Mouse (Mus musculus) heart, embryonic 13.5 days (tissue): ENCODE measurements around the gene Tacc2. TPM values are rescaled to one million over a fixed set of nuclear protein-coding genes. Genes with fewer than 3 reads are reported as not detected.

Experiments used
- ATAC-seq: fragments of 200-750 bp; cut with Nextera tagmentation; 2 replicates; pipeline ENCODE4 v1.8.0; 2017; ENCODE audit warnings: moderate TSS enrichment; ENCODE audit not compliant: insufficient number of reproducible peaks, low FRiP score, low TSS enrichment; ENCODE audit errors: extremely low read depth
- H3K27ac ChIP-seq: fragments of 300-500 bp; sonication (generic); replicated peaks from 2 replicates; pipeline ENCODE4 v1.5.1; 2015; ENCODE audit warnings: moderate library complexity, mild to moderate bottlenecking, inconsistent platforms
- H3K27me3 ChIP-seq: fragments of 300-500 bp; sonication (generic); replicated peaks from 2 replicates; pipeline ENCODE4 v1.6.1; 2015; ENCODE audit warnings: mild to moderate bottlenecking, inconsistent platforms
- H3K36me3 ChIP-seq: fragments of 300-500 bp; sonication (generic); 2 replicates; pipeline ENCODE4 v1.6.1; 2015; ENCODE audit warnings: mild to moderate bottlenecking, inconsistent platforms
- H3K4me1 ChIP-seq: fragments of 300-500 bp; sonication (generic); 2 replicates; pipeline ENCODE4 v1.6.1; 2015; ENCODE audit warnings: inconsistent platforms
- H3K4me2 ChIP-seq: fragments of 300-500 bp; sonication (generic); 2 replicates; pipeline ENCODE4 v1.6.1; 2015; ENCODE audit warnings: inconsistent platforms, mild to moderate bottlenecking, moderate library complexity
- H3K4me3 ChIP-seq: fragments of 300-500 bp; sonication (generic); 2 replicates; pipeline ENCODE4 v1.5.1; 2015; ENCODE audit warnings: moderate library complexity, mild to moderate bottlenecking, inconsistent platforms
- H3K9ac ChIP-seq: fragments of 300-500 bp; sonication (generic); 2 replicates; pipeline ENCODE4 v1.6.1; 2015; ENCODE audit warnings: inconsistent platforms, mild to moderate bottlenecking, moderate library complexity
- H3K9me3 ChIP-seq: fragments of 300-500 bp; sonication (generic); 2 replicates; pipeline ENCODE4 v1.6.1; 2016; ENCODE audit warnings: inconsistent platforms
- WGBS: fragments of 180-500 bp; shearing (Covaris S2); methylation state at CpG from one replicate; pipeline ENCODE4 v1.1.7; 2015; ENCODE audit warnings: mixed read lengths; 5-methylcytosine and 5-hydroxymethylcytosine counted together
- polyA plus RNA-seq: library from polyadenylated mRNA; unstranded; fragments of >200 nt; fragmentation: Nextera tagmentation; extraction: Ambion mirVana; gene quantifications from 2 replicates; pipeline ENCODE4 v1.2.1, GENCODE M21; 2015

Gene Tacc2
- polyA plus RNA-seq, 1 experiment from 2014 or later = 42.5 TPM

DNA sequence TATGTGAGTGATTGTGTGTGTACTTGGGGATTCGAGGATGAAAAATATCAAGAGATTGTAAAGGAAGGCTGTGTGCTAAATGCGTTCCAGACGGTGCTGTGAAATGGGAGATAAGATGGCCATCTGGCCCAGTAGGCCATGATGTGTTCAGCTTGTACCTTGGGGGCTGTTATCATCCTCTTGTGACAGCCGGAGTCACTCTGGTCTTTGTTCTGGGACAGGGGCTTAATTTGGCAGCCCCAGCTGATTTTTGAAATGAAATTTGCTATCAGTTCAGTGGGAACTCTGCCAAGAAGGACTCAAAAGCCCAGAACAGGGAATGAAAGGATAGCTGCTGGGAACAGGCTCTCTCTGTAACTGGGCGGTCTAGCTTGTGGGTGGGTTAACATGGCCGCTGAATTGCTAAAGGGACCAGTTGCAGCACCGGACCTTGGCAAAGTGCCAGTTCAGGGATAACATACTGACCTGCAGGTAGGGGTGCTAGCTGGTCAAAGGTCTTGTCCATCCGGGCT, 92.2 kb downstream of the Tacc2 start:
- peaks cover 20% of the 10 kb centered on the region for H3K36me3 ChIP-seq
- H3K27ac ChIP-seq = peak overlapping the region; percentile 100
- no peaks in the 10 kb centered on the region for H3K27me3 ChIP-seq
- H3K4me3 ChIP-seq = peak overlapping the region; percentile 22; the same call in 1 of the 2 replicates
- WGBS = 9% methylated on average over 8 of the region's 8 CpGs
- H3K4me2 ChIP-seq = peak overlapping the region; percentile 50
- ATAC-seq = peak; percentile 34
- peaks cover 79% of the 10 kb centered on the region for H3K4me1 ChIP-seq
- peaks cover 4% of the 10 kb centered on the region; the same call in 1 of the 2 replicates for H3K9me3 ChIP-seq
- peak overlapping the region; percentile 74 for H3K9ac ChIP-seq

DNA sequence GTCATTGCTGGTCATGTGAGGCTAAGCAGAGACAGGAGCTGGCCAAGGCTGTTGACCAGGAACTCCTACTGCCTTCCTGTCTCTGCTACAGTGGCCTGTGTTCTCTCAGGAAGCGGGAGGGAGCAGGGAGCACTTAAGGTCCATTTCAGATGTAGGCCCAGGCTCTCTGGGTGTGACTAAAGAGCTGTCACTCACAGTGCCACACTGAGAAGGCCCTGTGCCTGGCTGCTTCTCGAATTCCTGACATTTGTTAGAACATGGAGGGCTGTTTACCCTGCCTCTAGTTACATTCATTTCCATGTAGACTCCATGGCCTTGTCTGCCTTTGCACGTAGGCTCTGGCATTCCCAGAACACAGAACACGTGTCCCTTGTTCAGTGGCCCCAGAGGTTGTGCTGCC, 93.1 kb downstream of the Tacc2 start:
- 33% methylated on average over 4 of the region's 4 CpGs for WGBS
- Histone ChIP-seq H3K4me1 (peaks cover 82% of the 10 kb centered on the region), H3K4me2 (no peak overlapping the region), H3K36me3 (peaks cover 19% of the 10 kb centered on the region), H3K9me3 (no peaks in the 10 kb centered on the region), H3K4me3 (no peak overlapping the region), H3K9ac (peak overlapping the region; percentile 20), H3K27me3 (no peaks in the 10 kb centered on the region), H3K27ac (peak overlapping the region; percentile 100)
- no peak for ATAC-seq

DNA sequence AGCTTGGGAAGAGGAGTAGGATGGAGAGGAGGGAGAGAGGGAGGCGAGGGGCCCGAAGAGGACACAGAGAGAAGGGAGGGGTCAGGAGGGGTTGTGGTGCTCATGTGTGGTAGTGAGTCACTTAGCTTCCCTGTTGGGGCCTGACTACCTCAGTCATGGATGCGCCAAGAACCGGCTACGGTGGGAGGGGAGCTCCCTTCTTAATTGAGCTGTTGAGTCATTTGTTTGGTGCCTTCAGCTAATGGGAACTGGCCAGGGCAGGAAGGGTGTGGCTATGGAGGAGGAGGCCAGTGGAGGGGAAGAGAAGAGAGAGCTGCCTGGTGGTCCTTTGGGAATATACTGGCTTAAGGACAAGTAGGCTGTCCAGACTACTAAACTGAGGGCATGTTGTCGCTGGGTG, 94.1 kb downstream of the Tacc2 start:
- 54% methylated on average over 6 of the region's 6 CpGs for WGBS
- Histone ChIP-seq H3K36me3 (peaks cover 20% of the 10 kb centered on the region), H3K4me1 (peaks cover 82% of the 10 kb centered on the region), H3K4me2 (no peak overlapping the region), H3K27ac (peak overlapping the region; percentile 100), H3K9ac (peak overlapping the region; percentile 8), H3K4me3 (no peak overlapping the region), H3K27me3 (no peaks in the 10 kb centered on the region), H3K9me3 (0 out of 2 replicates have a peak, but pooled peaks cover 3% of the 10 kb centered on the region)
- no peak for ATAC-seq

DNA sequence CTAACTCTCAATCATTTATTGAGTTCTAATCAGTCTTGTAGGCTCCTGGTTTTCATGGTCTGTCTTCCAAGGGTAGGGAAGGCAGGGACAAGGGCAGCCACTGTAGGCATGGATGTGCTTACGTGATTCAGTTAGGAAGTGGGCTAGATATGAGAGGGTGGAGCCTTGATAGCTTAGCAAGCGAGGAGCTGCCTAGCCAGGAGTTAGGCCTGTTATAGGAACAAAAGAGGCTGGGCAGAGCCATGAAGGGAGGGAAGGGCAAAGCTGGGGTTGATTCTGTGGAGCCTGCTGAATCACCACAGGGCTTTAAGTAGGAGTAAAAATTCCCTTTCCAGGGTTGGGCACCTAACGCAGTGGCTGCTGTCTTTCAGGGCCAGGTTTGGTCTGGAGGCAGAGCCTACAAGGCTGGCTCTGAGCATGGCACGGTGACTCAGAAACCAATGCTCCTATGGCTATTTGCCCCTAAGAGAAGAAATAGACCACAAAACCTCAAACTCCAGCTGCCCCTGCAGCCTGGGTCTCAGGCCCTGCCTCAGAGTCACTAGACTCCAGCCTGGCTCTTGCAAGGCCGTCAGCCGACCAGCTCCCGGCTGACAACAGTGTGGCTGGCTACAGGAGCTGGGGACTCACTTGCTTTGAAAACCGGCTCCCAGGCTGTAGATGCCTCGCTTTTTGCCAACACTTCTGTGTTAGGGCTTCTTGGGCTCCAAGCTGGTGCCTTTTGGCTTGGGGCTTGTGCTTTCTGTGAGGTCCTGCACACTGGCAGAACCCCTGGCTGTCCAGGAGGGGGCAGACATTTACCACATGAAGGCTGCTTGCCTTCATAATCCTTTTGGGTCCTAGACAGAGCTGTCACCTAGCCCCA, 96.2 kb downstream of the Tacc2 start:
- peaks cover 72% of the 10 kb centered on the region for H3K4me1 ChIP-seq

DNA sequence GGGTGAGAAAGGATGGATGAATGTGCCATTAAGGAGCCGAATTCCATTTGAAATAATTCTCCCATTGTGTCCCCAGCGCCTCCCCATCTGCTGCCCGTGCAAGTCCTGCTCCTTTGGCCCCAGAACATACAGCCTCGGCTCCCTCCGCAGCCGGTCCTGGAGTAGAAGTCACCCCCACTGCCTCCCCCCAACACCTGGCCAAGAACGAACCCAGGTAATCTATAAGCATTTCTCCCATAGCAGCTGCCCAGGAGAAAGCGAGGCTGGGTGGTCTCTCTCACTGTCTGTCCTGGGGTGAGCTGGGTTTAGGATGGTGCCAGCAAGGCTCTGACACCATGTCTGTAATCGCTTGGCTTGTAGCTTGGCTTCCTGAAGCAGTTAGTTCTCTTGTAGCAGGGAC, 97.3 kb downstream of the Tacc2 start:
- H3K4me1 ChIP-seq = peaks cover 62% of the 10 kb centered on the region
- 0 out of 2 replicates have a peak, but pooled peaks cover 6% of the 10 kb centered on the region for H3K9me3 ChIP-seq
- H3K27ac ChIP-seq = 0 out of 2 replicates have a peak overlapping the region, but pooled peaks have one; percentile 100
- WGBS = 78% methylated on average over 9 of the region's 9 CpGs
- no peak overlapping the region for H3K4me2 ChIP-seq
- H3K27me3 ChIP-seq = no peaks in the 10 kb centered on the region
- H3K9ac ChIP-seq = peak overlapping the region; percentile 29; the same call in 1 of the 2 replicates
- ATAC-seq = no peak
- no peak overlapping the region for H3K4me3 ChIP-seq
- peaks cover 46% of the 10 kb centered on the region for H3K36me3 ChIP-seq

More for the DNA sequence above, 96.2 kb downstream of the Tacc2 start:
- Histone ChIP-seq H3K9me3 (0 out of 2 replicates have a peak, but pooled peaks cover 6% of the 10 kb centered on the region), H3K9ac (peak overlapping the region; percentile 75), H3K36me3 (peaks cover 37% of the 10 kb centered on the region), H3K4me2 (peak overlapping the region; percentile 29), H3K27me3 (no peaks in the 10 kb centered on the region), H3K27ac (peak overlapping the region; percentile 100), H3K4me3 (no peak overlapping the region)
- WGBS = 37% methylated on average over 9 of the region's 9 CpGs
- ATAC-seq = 0 out of 2 replicates have a peak, but pooled peaks have one; percentile 16

DNA sequence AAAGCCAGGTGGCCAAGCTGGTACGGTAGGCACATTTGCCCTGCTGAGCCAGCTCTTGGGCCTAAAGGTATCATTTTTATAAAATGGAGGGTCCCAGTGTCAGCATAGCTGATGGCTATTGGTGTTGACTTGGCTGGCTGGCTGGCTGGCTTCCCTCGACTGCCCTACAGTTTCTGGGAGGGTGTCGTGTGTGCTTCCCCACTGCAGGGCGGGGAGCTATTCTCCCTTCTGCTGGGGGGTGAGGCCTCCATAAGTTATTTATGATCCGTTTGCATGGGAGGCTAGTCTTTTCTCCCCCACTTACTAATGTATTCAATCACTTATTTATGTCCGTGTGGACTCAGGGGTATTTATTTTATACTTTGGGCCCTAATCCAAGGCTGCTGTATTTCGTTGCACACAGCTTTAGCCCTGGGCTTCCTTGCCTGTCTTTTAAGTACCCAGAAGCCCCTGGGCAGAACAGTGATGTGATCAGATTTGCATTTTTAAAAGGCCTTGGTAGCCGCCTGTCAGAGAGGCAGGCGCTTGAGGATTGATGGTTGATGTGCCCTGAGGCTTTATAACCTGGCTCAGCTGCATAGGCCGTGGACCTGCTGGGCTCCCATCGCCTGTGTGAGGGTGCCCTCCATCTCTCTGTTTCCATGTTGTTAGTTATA, 99.8 kb downstream of the Tacc2 start:
- no peak overlapping the region for H3K4me3 ChIP-seq
- H3K4me1 ChIP-seq = peaks cover 55% of the 10 kb centered on the region
- H3K27ac ChIP-seq = no peak overlapping the region
- peaks cover 50% of the 10 kb centered on the region for H3K36me3 ChIP-seq
- no peak overlapping the region for H3K9ac ChIP-seq
- no peak overlapping the region for H3K4me2 ChIP-seq
- 79% methylated on average over 11 of the region's 11 CpGs for WGBS
- H3K9me3 ChIP-seq = 0 out of 2 replicates have a peak, but pooled peaks cover 6% of the 10 kb centered on the region
- H3K27me3 ChIP-seq = no peaks in the 10 kb centered on the region
- ATAC-seq = no peak

DNA sequence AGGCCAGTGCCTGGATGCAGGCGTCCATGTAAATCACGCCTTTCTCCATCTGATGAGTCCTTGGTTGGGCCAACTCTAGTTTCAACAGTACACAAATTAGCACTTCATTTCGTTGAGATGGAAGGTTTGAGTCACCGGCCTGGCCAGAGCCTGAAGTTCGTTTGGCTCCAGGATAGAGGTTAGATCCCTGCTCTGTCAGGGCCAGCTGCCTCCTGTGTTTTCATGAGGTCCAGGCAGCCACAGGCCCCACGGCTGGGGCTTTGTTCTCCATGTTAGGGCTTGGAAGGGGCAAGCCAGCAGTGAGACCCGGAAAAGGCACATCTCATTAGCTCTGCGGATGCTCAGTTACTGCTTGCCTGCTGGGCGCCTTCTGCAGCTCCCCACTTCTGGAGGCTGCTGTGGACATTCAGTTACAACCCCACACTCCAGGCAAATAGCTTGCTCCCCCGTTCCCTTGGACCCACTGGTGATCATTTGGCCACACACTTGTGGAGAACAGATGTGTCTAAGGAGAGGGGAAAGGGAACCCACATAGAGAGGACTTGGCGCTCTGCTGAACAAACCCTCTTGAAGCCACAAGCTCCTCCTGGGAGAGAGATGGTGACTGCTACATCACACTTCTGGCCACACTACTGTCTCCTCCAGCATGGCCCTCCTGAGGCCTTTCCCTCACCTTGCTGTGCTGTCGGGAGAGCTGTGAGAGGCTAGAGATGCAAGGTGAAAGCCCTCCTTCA, 100.5 kb downstream of the Tacc2 start:
- Histone ChIP-seq H3K4me3 (no peak overlapping the region), H3K9me3 (0 out of 2 replicates have a peak, but pooled peaks cover 6% of the 10 kb centered on the region), H3K4me1 (peaks cover 55% of the 10 kb centered on the region), H3K36me3 (peaks cover 50% of the 10 kb centered on the region), H3K9ac (no peak overlapping the region), H3K27ac (no peak overlapping the region), H3K4me2 (no peak overlapping the region), H3K27me3 (no peaks in the 10 kb centered on the region)
- WGBS = 83% methylated on average over 12 of the region's 12 CpGs
- ATAC-seq = no peak

DNA sequence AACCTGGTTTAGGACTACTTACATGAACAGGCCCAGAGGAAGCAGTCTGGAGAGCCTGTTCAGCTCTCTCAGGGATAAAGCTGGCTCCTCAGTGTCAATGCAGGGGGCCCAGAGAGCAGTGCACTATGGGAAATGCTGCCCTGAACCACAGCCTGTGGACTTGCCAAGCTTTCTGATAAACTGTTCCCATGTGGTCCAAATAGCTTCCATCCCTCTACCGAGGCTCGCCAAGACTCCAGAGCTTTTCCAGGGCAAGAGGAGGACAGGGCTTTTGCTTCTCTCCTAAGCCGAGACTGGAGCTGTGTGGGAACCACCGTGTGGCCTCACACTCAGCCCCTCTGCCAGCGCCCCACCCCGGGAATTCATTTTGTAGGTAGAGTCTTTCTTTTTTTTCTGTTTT, 101.2 kb downstream of the Tacc2 start:
- ATAC-seq = no peak
- Histone ChIP-seq H3K27me3 (no peaks in the 10 kb centered on the region), H3K4me2 (no peak overlapping the region), H3K36me3 (peaks cover 50% of the 10 kb centered on the region), H3K4me1 (peaks cover 53% of the 10 kb centered on the region), H3K9ac (no peak overlapping the region), H3K9me3 (0 out of 2 replicates have a peak, but pooled peaks cover 6% of the 10 kb centered on the region), H3K27ac (no peak overlapping the region), H3K4me3 (no peak overlapping the region)
- WGBS = 75% methylated on average over 6 of the region's 6 CpGs

DNA sequence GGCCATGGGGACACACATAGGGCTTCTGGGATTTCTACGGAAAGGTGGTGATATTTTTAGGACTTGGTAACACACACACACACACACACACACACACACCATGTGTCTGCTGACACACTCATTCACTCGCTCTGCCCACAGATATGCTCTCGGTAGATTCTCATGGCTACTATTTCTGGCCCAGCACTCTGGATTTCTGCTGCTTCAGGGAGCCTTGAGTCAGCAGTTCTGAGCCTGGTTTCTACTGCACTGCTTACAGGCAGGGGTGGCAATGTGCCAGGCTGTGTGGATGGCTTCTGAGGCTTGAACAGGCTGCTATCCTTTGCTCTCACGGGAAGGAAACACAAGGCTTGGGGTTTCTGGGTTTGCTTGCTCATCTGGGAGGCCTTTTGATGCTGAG, 104.6 kb downstream of the Tacc2 start:
- WGBS = 17% methylated on average over 4 of the region's 4 CpGs
- H3K27ac ChIP-seq = peak overlapping the region; percentile 82
- H3K9me3 ChIP-seq = no peaks in the 10 kb centered on the region
- H3K9ac ChIP-seq = 0 out of 2 replicates have a peak overlapping the region, but pooled peaks have one; percentile 19
- H3K4me1 ChIP-seq = peaks cover 42% of the 10 kb centered on the region
- ATAC-seq = peak; percentile 44; the same call in 1 of the 2 replicates
- H3K4me3 ChIP-seq = no peak overlapping the region
- H3K4me2 ChIP-seq = no peak overlapping the region
- H3K36me3 ChIP-seq = peaks cover 27% of the 10 kb centered on the region
- no peaks in the 10 kb centered on the region for H3K27me3 ChIP-seq

DNA sequence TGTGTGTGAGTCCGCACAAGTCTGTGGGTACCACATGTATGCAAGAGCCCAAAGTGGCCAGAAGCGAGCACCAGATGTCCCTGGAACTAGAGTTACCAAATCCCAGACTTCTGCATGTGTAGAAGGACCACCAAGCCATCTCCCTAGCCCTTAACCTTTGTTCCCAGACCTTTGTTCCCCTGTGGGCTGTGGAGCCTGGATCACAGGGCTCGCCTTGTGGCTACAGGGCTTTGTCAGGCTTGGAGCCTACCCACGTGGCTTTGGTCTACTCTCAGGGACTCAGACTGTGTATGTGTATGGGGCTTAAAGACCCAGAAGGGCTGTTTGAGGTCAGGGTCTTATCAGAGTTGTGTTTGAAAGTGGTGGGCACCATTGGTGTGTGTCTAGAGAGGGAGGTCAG, 111.4 kb downstream of the Tacc2 start:
- Histone ChIP-seq H3K4me1 (peaks cover 54% of the 10 kb centered on the region), H3K27me3 (no peaks in the 10 kb centered on the region), H3K9ac (no peak overlapping the region), H3K27ac (no peak overlapping the region), H3K9me3 (no peaks in the 10 kb centered on the region), H3K4me2 (no peak overlapping the region), H3K4me3 (no peak overlapping the region), H3K36me3 (no peaks in the 10 kb centered on the region)
- no peak for ATAC-seq
- 85% methylated on average over 4 of the region's 4 CpGs for WGBS
